Mouse (Mus musculus): ENCODE results near the gene Sema4a. TPM values are rescaled to one million over a fixed set of nuclear protein-coding genes. Genes with fewer than 3 reads are reported as not detected.

The Sema4a gene
- total and polyA plus RNA-seq, 2 experiments from 2014 or later: 0.93 to 2.1 TPM

GRCm38 (mm10) chr3:88403522-88404230 lies 57.3 kb downstream of the Sema4a start:
- Histone ChIP-seq H3K4me1 (ENCODE audit: control insufficient read depth, insufficient read depth) (no peaks in the 10 kb centered on the region), H3K9ac (replicated peaks; ENCODE audit: low read depth, low read length) (no peak overlapping the region), H3K4me3 (ENCODE audit: low read depth, low read length) (no peak overlapping the region), H3K36me3 (replicated peaks; ENCODE audit: control insufficient read depth, insufficient read depth, low read length) (peaks cover 10% of the 10 kb centered on the region; the same call in 1 of the 2 replicates), H3K9me3 (replicated peaks; ENCODE audit: control insufficient read depth, low read length) (no peaks in the 10 kb centered on the region), H3K4me2 (ENCODE audit: low read depth, low read length) (no peak overlapping the region), H3K27me3 (ENCODE audit: control insufficient read depth, insufficient read depth, low read length) (no peaks in the 10 kb centered on the region), H3K27ac (ENCODE audit: low read depth) (no peak overlapping the region)
- WGBS: 93% methylated on average over 10 of the region's 10 CpGs
- TF ChIP-seq CTCF (IDR thresholded peaks at IDR 0.05; ENCODE audit: low read depth) (no peak), EP300 (IDR thresholded peaks at IDR 0.05; ENCODE audit: low read depth) (no peak)
- ATAC-seq (ENCODE audit: insufficient read depth, low read depth) (no peak), DNase-seq (ENCODE audit: low spot score) (no peak)

GRCm38 (mm10) chr3:88398666-88399065 lies 62.3 kb downstream of the Sema4a start:
- no peaks in the 10 kb centered on the region for H3K4me1 ChIP-seq (ENCODE audit: control insufficient read depth, insufficient read depth)
- H3K9me3 ChIP-seq (replicated peaks; ENCODE audit: control insufficient read depth, low read length): no peaks in the 10 kb centered on the region
- TF ChIP-seq CTCF (IDR thresholded peaks at IDR 0.05; ENCODE audit: low read depth): no peak
- no peak for TF ChIP-seq EP300 (IDR thresholded peaks at IDR 0.05; ENCODE audit: low read depth)
- no peak overlapping the region for H3K4me2 ChIP-seq (ENCODE audit: low read depth, low read length)
- WGBS: 94% methylated on average over 2 of the region's 2 CpGs
- peaks cover 21% of the 10 kb centered on the region for H3K36me3 ChIP-seq (replicated peaks; ENCODE audit: control insufficient read depth, insufficient read depth, low read length)
- H3K4me3 ChIP-seq (ENCODE audit: low read depth, low read length): no peak overlapping the region
- H3K9ac ChIP-seq (replicated peaks; ENCODE audit: low read depth, low read length): no peak overlapping the region
- no peaks in the 10 kb centered on the region for H3K27me3 ChIP-seq (ENCODE audit: control insufficient read depth, insufficient read depth, low read length)
- ATAC-seq (ENCODE audit: insufficient read depth, low read depth): no peak
- no peak overlapping the region for H3K27ac ChIP-seq (ENCODE audit: low read depth)
- DNase-seq (ENCODE audit: low spot score): no peak

GRCm38 (mm10) chr3:88395742-88396141 lies 65.2 kb downstream of the Sema4a start:
- Histone ChIP-seq H3K36me3 (replicated peaks; ENCODE audit: control insufficient read depth, insufficient read depth, low read length) (peaks cover 15% of the 10 kb centered on the region), H3K9ac (replicated peaks; ENCODE audit: low read depth, low read length) (no peak overlapping the region), H3K9me3 (replicated peaks; ENCODE audit: control insufficient read depth, low read length) (no peaks in the 10 kb centered on the region), H3K27me3 (ENCODE audit: control insufficient read depth, insufficient read depth, low read length) (no peaks in the 10 kb centered on the region), H3K27ac (ENCODE audit: low read depth) (no peak overlapping the region), H3K4me3 (ENCODE audit: low read depth, low read length) (no peak overlapping the region), H3K4me2 (ENCODE audit: low read depth, low read length) (no peak overlapping the region), H3K4me1 (ENCODE audit: control insufficient read depth, insufficient read depth) (no peaks in the 10 kb centered on the region)
- no peak for ATAC-seq (ENCODE audit: insufficient read depth, low read depth)
- no peak for DNase-seq (ENCODE audit: low spot score)
- 88% methylated on average over 8 of the region's 8 CpGs for WGBS
- no peak for TF ChIP-seq EP300 (IDR thresholded peaks at IDR 0.05; ENCODE audit: low read depth)
- no peak for TF ChIP-seq CTCF (IDR thresholded peaks at IDR 0.05; ENCODE audit: low read depth)

GRCm38 (mm10) chr3:88395288-88395687 lies 65.7 kb downstream of the Sema4a start:
- TF ChIP-seq EP300 (IDR thresholded peaks at IDR 0.05; ENCODE audit: low read depth): no peak
- no peak for TF ChIP-seq CTCF (IDR thresholded peaks at IDR 0.05; ENCODE audit: low read depth)
- no peak overlapping the region for H3K4me2 ChIP-seq (ENCODE audit: low read depth, low read length)
- DNase-seq (ENCODE audit: low spot score) (no peak), ATAC-seq (ENCODE audit: insufficient read depth, low read depth) (no peak)
- no peak overlapping the region for H3K4me3 ChIP-seq (ENCODE audit: low read depth, low read length)
- H3K36me3 ChIP-seq (replicated peaks; ENCODE audit: control insufficient read depth, insufficient read depth, low read length): peaks cover 15% of the 10 kb centered on the region
- H3K9me3 ChIP-seq (replicated peaks; ENCODE audit: control insufficient read depth, low read length): no peaks in the 10 kb centered on the region
- H3K4me1 ChIP-seq (ENCODE audit: control insufficient read depth, insufficient read depth): no peaks in the 10 kb centered on the region
- H3K27ac ChIP-seq (ENCODE audit: low read depth): no peak overlapping the region
- no peak overlapping the region for H3K9ac ChIP-seq (replicated peaks; ENCODE audit: low read depth, low read length)
- no peaks in the 10 kb centered on the region for H3K27me3 ChIP-seq (ENCODE audit: control insufficient read depth, insufficient read depth, low read length)
- WGBS: 94% methylated on average over 6 of the region's 6 CpGs

DNA sequence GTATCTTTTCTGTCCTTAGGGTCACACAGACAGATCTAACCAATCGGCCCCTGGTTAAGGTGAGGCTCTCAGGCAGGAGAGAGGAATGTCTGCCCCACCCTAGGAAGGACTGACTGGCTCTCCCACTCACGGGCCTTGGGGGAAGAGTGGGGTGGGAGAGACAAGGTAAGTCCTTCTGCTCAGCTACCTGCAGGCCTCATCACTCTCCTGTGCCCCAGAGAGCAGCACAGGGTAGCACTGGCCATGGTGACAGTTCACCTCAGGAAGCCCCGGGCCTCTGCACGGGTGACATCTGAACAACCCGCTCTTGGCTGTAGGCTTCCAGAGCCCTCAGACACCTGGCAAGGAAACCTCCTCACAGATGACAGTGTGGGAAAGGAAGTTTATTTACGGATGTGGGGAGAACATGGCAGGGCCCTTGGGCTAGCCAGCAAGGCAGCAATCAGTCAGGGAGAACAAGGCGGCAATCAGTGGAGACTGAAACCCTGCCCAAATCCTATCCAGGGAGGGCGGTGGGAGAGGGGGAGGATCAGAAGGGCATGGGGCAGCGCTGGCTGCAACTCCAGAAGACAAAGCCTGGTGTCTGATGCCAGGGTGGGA lies 67.1 kb downstream of the Sema4a start:
- DNase-seq (ENCODE audit: low spot score) (no peak), ATAC-seq (ENCODE audit: insufficient read depth, low read depth) (0 out of 2 replicates have a peak, but pooled peaks have one; percentile 11)
- H3K4me3 ChIP-seq (ENCODE audit: low read depth, low read length): no peak overlapping the region
- no peaks in the 10 kb centered on the region for H3K27me3 ChIP-seq (ENCODE audit: control insufficient read depth, insufficient read depth, low read length)
- no peak overlapping the region for H3K4me2 ChIP-seq (ENCODE audit: low read depth, low read length)
- WGBS: 81% methylated on average over 9 of the region's 9 CpGs
- peaks cover 15% of the 10 kb centered on the region for H3K36me3 ChIP-seq (replicated peaks; ENCODE audit: control insufficient read depth, insufficient read depth, low read length)
- H3K9ac ChIP-seq (replicated peaks; ENCODE audit: low read depth, low read length): no peak overlapping the region
- TF ChIP-seq CTCF (IDR thresholded peaks at IDR 0.05; ENCODE audit: low read depth) (no peak), EP300 (IDR thresholded peaks at IDR 0.05; ENCODE audit: low read depth) (no peak)
- H3K9me3 ChIP-seq (replicated peaks; ENCODE audit: control insufficient read depth, low read length): no peaks in the 10 kb centered on the region
- no peaks in the 10 kb centered on the region for H3K4me1 ChIP-seq (ENCODE audit: control insufficient read depth, insufficient read depth)
- H3K27ac ChIP-seq (ENCODE audit: low read depth): no peak overlapping the region

Small RNA genes lying within 50 kb of the gene (microRNA-seq; reads per million reads assigned to microRNA genes)
- not detected for gene Mir7011

Other genes starting within 250 kb of the Sema4a start
- gene Rhbg, start 206.5 kb downstream of the Sema4a start, total RNA-seq (2014; rRNA removed; ENCODE audit: low replicate concordance): 0.19 TPM in 1 of 2 replicates, not detected in the other
- gene Rhbg, start 206.5 kb downstream of the Sema4a start, polyA plus RNA-seq (2015; fragmentation: Nextera tagmentation; extraction: Ambion mirVana): not detected in 2 replicates
- gene Gm38392, start 174.0 kb downstream of the Sema4a start, total RNA-seq (2014; rRNA removed; ENCODE audit: low replicate concordance): not detected in 2 replicates
- 0.16 TPM in 1 of 2 replicates, not detected in the other for gene Gm38392, start 174.0 kb downstream of the Sema4a start, polyA plus RNA-seq (2015; fragmentation: Nextera tagmentation; extraction: Ambion mirVana)
- gene Tsacc, start 164.2 kb downstream of the Sema4a start, total RNA-seq (2014; rRNA removed; ENCODE audit: low replicate concordance): 21.5 and 30.3 TPM in 2 replicates
- 14.3 and 16.7 TPM in 2 replicates for gene Tsacc, start 164.2 kb downstream of the Sema4a start, polyA plus RNA-seq (2015; fragmentation: Nextera tagmentation; extraction: Ambion mirVana)
- gene Cct3, start 164.1 kb downstream of the Sema4a start, total RNA-seq (2014; rRNA removed; ENCODE audit: low replicate concordance): 187 and 208 TPM in 2 replicates
- gene Cct3, start 164.1 kb downstream of the Sema4a start, polyA plus RNA-seq (2015; fragmentation: Nextera tagmentation; extraction: Ambion mirVana): 254 and 256 TPM in 2 replicates
- gene Glmp, start 136.2 kb downstream of the Sema4a start, total RNA-seq (2014; rRNA removed; ENCODE audit: low replicate concordance): 75.1 and 156 TPM in 2 replicates
- gene Glmp, start 136.2 kb downstream of the Sema4a start, polyA plus RNA-seq (2015; fragmentation: Nextera tagmentation; extraction: Ambion mirVana): 129 and 143 TPM in 2 replicates
- gene Tmem79, start 125.0 kb downstream of the Sema4a start, total RNA-seq (2014; rRNA removed; ENCODE audit: low replicate concordance): 0.27 and 3.7 TPM in 2 replicates
- 1.3 and 1.6 TPM in 2 replicates for gene Tmem79, start 125.0 kb downstream of the Sema4a start, polyA plus RNA-seq (2015; fragmentation: Nextera tagmentation; extraction: Ambion mirVana)
- gene Smg5, start 124.9 kb downstream of the Sema4a start, total RNA-seq (2014; rRNA removed; ENCODE audit: low replicate concordance): 54.3 and 60.8 TPM in 2 replicates
- 25.1 TPM in 2 replicates for gene Smg5, start 124.9 kb downstream of the Sema4a start, polyA plus RNA-seq (2015; fragmentation: Nextera tagmentation; extraction: Ambion mirVana)
- gene Paqr6, start 96.6 kb downstream of the Sema4a start, total RNA-seq (2014; rRNA removed; ENCODE audit: low replicate concordance): not detected in 2 replicates
- 1.2 and 1.7 TPM in 2 replicates for gene Paqr6, start 96.6 kb downstream of the Sema4a start, polyA plus RNA-seq (2015; fragmentation: Nextera tagmentation; extraction: Ambion mirVana)
- gene Bglap3, start 88.4 kb downstream of the Sema4a start, total RNA-seq (2014; rRNA removed; ENCODE audit: low replicate concordance): not detected in 2 replicates
- not detected in 2 replicates for gene Bglap3, start 88.4 kb downstream of the Sema4a start, polyA plus RNA-seq (2015; fragmentation: Nextera tagmentation; extraction: Ambion mirVana)
- gene Bglap2, start 82.5 kb downstream of the Sema4a start, total RNA-seq (2014; rRNA removed; ENCODE audit: low replicate concordance): not detected in 2 replicates
- not detected in 2 replicates for gene Bglap2, start 82.5 kb downstream of the Sema4a start, polyA plus RNA-seq (2015; fragmentation: Nextera tagmentation; extraction: Ambion mirVana)
- gene Bglap, start 76.7 kb downstream of the Sema4a start, total RNA-seq (2014; rRNA removed; ENCODE audit: low replicate concordance): not detected in 2 replicates
- not detected in 2 replicates for gene Bglap, start 76.7 kb downstream of the Sema4a start, polyA plus RNA-seq (2015; fragmentation: Nextera tagmentation; extraction: Ambion mirVana)
- 86.0 and 116 TPM in 2 replicates for gene Pmf1, start 50.9 kb downstream of the Sema4a start, total RNA-seq (2014; rRNA removed; ENCODE audit: low replicate concordance)
- gene Pmf1, start 50.9 kb downstream of the Sema4a start, polyA plus RNA-seq (2015; fragmentation: Nextera tagmentation; extraction: Ambion mirVana): 62.9 and 65.8 TPM in 2 replicates
- 17.2 and 25.4 TPM in 2 replicates for gene Slc25a44, start 36.0 kb downstream of the Sema4a start, total RNA-seq (2014; rRNA removed; ENCODE audit: low replicate concordance)
- 9.6 and 9.7 TPM in 2 replicates for gene Slc25a44, start 36.0 kb downstream of the Sema4a start, polyA plus RNA-seq (2015; fragmentation: Nextera tagmentation; extraction: Ambion mirVana)
- 156 and 210 TPM in 2 replicates for gene Lmna, start 48.8 kb upstream of the Sema4a start, total RNA-seq (2014; rRNA removed; ENCODE audit: low replicate concordance)
- 109 and 122 TPM in 2 replicates for gene Lmna, start 48.8 kb upstream of the Sema4a start, polyA plus RNA-seq (2015; fragmentation: Nextera tagmentation; extraction: Ambion mirVana)
- 6.0 and 9.7 TPM in 2 replicates for gene Mex3a, start 71.2 kb upstream of the Sema4a start, total RNA-seq (2014; rRNA removed; ENCODE audit: low replicate concordance)
- gene Mex3a, start 71.2 kb upstream of the Sema4a start, polyA plus RNA-seq (2015; fragmentation: Nextera tagmentation; extraction: Ambion mirVana): 2.6 and 2.7 TPM in 2 replicates
- gene Rab25, start 87.1 kb upstream of the Sema4a start, total RNA-seq (2014; rRNA removed; ENCODE audit: low replicate concordance): 0.39 and 2.5 TPM in 2 replicates
- 0.16 TPM in 1 of 2 replicates, not detected in the other for gene Rab25, start 87.1 kb upstream of the Sema4a start, polyA plus RNA-seq (2015; fragmentation: Nextera tagmentation; extraction: Ambion mirVana)
- 3.6 and 34.6 TPM in 2 replicates for gene Lamtor2, start 91.9 kb upstream of the Sema4a start, total RNA-seq (2014; rRNA removed; ENCODE audit: low replicate concordance)
- gene Lamtor2, start 91.9 kb upstream of the Sema4a start, polyA plus RNA-seq (2015; fragmentation: Nextera tagmentation; extraction: Ambion mirVana): 131 and 136 TPM in 2 replicates
- 74.9 and 82.4 TPM in 2 replicates for gene Ubqln4, start 92.6 kb upstream of the Sema4a start, total RNA-seq (2014; rRNA removed; ENCODE audit: low replicate concordance)
- 18.3 and 19.0 TPM in 2 replicates for gene Ubqln4, start 92.6 kb upstream of the Sema4a start, polyA plus RNA-seq (2015; fragmentation: Nextera tagmentation; extraction: Ambion mirVana)
- 246 and 286 TPM in 2 replicates for gene Ssr2, start 114.7 kb upstream of the Sema4a start, total RNA-seq (2014; rRNA removed; ENCODE audit: low replicate concordance)
- 144 and 146 TPM in 2 replicates for gene Ssr2, start 114.7 kb upstream of the Sema4a start, polyA plus RNA-seq (2015; fragmentation: Nextera tagmentation; extraction: Ambion mirVana)
- 81.1 and 146 TPM in 2 replicates for gene Arhgef2, start 144.8 kb upstream of the Sema4a start, total RNA-seq (2014; rRNA removed; ENCODE audit: low replicate concordance)
- gene Arhgef2, start 144.8 kb upstream of the Sema4a start, polyA plus RNA-seq (2015; fragmentation: Nextera tagmentation; extraction: Ambion mirVana): 52.2 and 56.1 TPM in 2 replicates
- gene Rxfp4, start 192.0 kb upstream of the Sema4a start, total RNA-seq (2014; rRNA removed; ENCODE audit: low replicate concordance): not detected in 2 replicates
- not detected in 2 replicates for gene Rxfp4, start 192.0 kb upstream of the Sema4a start, polyA plus RNA-seq (2015; fragmentation: Nextera tagmentation; extraction: Ambion mirVana)
- 96.2 and 102 TPM in 2 replicates for gene Khdc4, start 224.6 kb upstream of the Sema4a start, total RNA-seq (2014; rRNA removed; ENCODE audit: low replicate concordance)
- 44.4 and 46.2 TPM in 2 replicates for gene Khdc4, start 224.6 kb upstream of the Sema4a start, polyA plus RNA-seq (2015; fragmentation: Nextera tagmentation; extraction: Ambion mirVana)

Measured in heart, postnatal 0 days (tissue).